Mouse (Mus musculus) embryonic facial prominence, embryonic 14.5 days (tissue): ENCODE data around the gene Dcakd. TPM values are rescaled to one million over a fixed set of nuclear protein-coding genes. Genes with fewer than 3 reads are reported as not detected.
A peak's percentile ranks its signal among the peaks of the same experiment; 100 is the strongest.

ENCODE experiments used
- ATAC-seq: fragments of 200-750 bp; cut with Nextera tagmentation; 2 replicates; pipeline ENCODE4 v1.8.0; 2017; ENCODE audit warnings: low read depth, moderate number of reproducible peaks, moderate TSS enrichment
- DNase-seq: peaks from one replicate; pipeline ENCODE4 v3.0.0-alpha.2; 2015; ENCODE audit warnings: low spot score
- H3K27ac ChIP-seq: fragments of 300-500 bp; sonication (generic); replicated peaks from 2 replicates; pipeline ENCODE4 v1.5.1; 2014; ENCODE audit warnings: low read depth, mild to moderate bottlenecking, low read length, moderate library complexity
- H3K27me3 ChIP-seq: fragments of 300-500 bp; sonication (generic); replicated peaks from 2 replicates; pipeline ENCODE4 v1.6.1; 2014; ENCODE audit warnings: low read length; ENCODE audit not compliant: control insufficient read depth, insufficient read depth
- H3K36me3 ChIP-seq: fragments of 300-500 bp; sonication (generic); 2 replicates; pipeline ENCODE4 v1.6.1; 2014; ENCODE audit warnings: low read length, mixed read lengths; ENCODE audit not compliant: control insufficient read depth, insufficient read depth
- H3K4me1 ChIP-seq: fragments of 300-500 bp; sonication (generic); 2 replicates; pipeline ENCODE4 v1.6.1; 2014; ENCODE audit warnings: antibody characterized with exemption, low read length; ENCODE audit not compliant: control insufficient read depth, insufficient read depth
- H3K4me2 ChIP-seq: fragments of 300-500 bp; sonication (generic); 2 replicates; pipeline ENCODE4 v1.6.1; 2014; ENCODE audit warnings: low read depth, mild to moderate bottlenecking, low read length, moderate library complexity, mixed read lengths
- H3K4me3 ChIP-seq: fragments of 300-500 bp; sonication (generic); 2 replicates; pipeline ENCODE4 v1.5.1; 2014; ENCODE audit warnings: low read depth, mild to moderate bottlenecking, low read length
- H3K9ac ChIP-seq: fragments of 300-500 bp; sonication (generic); 2 replicates; pipeline ENCODE4 v1.6.1; 2014; ENCODE audit warnings: low read depth, mild to moderate bottlenecking, low read length, moderate library complexity, mixed read lengths
- H3K9me3 ChIP-seq: fragments of 300-500 bp; sonication (generic); 2 replicates; pipeline ENCODE4 v1.6.1; 2016; ENCODE audit warnings: low read length; ENCODE audit not compliant: control insufficient read depth
- WGBS: fragments of 180-500 bp; shearing (Covaris S2); extraction: QIAGEN DNeasy Blood & Tissue Kit; methylation state at CpG from one replicate; pipeline ENCODE4 v1.1.7; 2014; 5-methylcytosine and 5-hydroxymethylcytosine counted together
- polyA plus RNA-seq: library from polyadenylated mRNA; unstranded; fragments of >200 nt; fragmentation: Nextera tagmentation; extraction: Ambion mirVana; gene quantifications from 2 replicates; pipeline ENCODE4 v1.2.1, GENCODE M21; 2014

Dcakd gene
- polyA plus RNA-seq, 1 experiment from 2014 or later, result 138 TPM

- H3K27me3 ChIP-seq, result no peaks in the 10 kb centered on the region
- no peaks in the 10 kb centered on the region; the same call in 1 of the 2 replicates for H3K4me1 ChIP-seq
- DNase-seq (no peak), ATAC-seq (no peak)
- H3K27ac ChIP-seq, result no peak overlapping the region
- H3K4me3 ChIP-seq, result no peak overlapping the region
- no peaks in the 10 kb centered on the region for H3K9me3 ChIP-seq
- no peak overlapping the region for H3K9ac ChIP-seq
- H3K36me3 ChIP-seq, result peaks cover 15% of the 10 kb centered on the region; the same call in 1 of the 2 replicates
- H3K4me2 ChIP-seq, result no peak overlapping the region
- 71% methylated on average over 6 of the region's 6 CpGs for WGBS
Observed at GRCm38 (mm10) chr11:103007001-103007340, 21.2 kb downstream of the Dcakd start.

GRCm38 (mm10) chr11:103006286-103007000 is 21.7 kb downstream of the Dcakd start:
- ATAC-seq, result no peak
- 89% methylated on average over 7 of the region's 7 CpGs for WGBS
- Histone ChIP-seq H3K9me3 (no peaks in the 10 kb centered on the region), H3K4me3 (no peak overlapping the region), H3K9ac (no peak overlapping the region), H3K36me3 (peaks cover 15% of the 10 kb centered on the region; the same call in 1 of the 2 replicates), H3K4me1 (no peaks in the 10 kb centered on the region; the same call in 1 of the 2 replicates), H3K27ac (no peak overlapping the region), H3K4me2 (no peak overlapping the region), H3K27me3 (no peaks in the 10 kb centered on the region)
- DNase-seq, result no peak

- DNase-seq (no peak), ATAC-seq (no peak)
- Histone ChIP-seq H3K36me3 (peaks cover 15% of the 10 kb centered on the region; the same call in 1 of the 2 replicates), H3K9me3 (no peaks in the 10 kb centered on the region), H3K4me1 (no peaks in the 10 kb centered on the region; the same call in 1 of the 2 replicates), H3K4me3 (no peak overlapping the region), H3K4me2 (no peak overlapping the region), H3K9ac (no peak overlapping the region), H3K27ac (no peak overlapping the region), H3K27me3 (no peaks in the 10 kb centered on the region)
- WGBS, result 82% methylated on average over 11 of the region's 11 CpGs
Observed at GRCm38 (mm10) chr11:103005254-103005981, 22.7 kb downstream of the Dcakd start.

GRCm38 (mm10) chr11:103004852-103005251 is 23.3 kb downstream of the Dcakd start:
- DNase-seq (no peak), ATAC-seq (no peak)
- no peak overlapping the region for H3K9ac ChIP-seq
- no peak overlapping the region for H3K4me2 ChIP-seq
- H3K36me3 ChIP-seq, result peaks cover 18% of the 10 kb centered on the region
- H3K27me3 ChIP-seq, result no peaks in the 10 kb centered on the region
- H3K27ac ChIP-seq, result no peak overlapping the region
- no peak overlapping the region for H3K4me3 ChIP-seq
- 89% methylated on average over 1 of the region's 1 CpGs for WGBS
- H3K4me1 ChIP-seq, result no peaks in the 10 kb centered on the region; the same call in 1 of the 2 replicates
- no peaks in the 10 kb centered on the region for H3K9me3 ChIP-seq

- ATAC-seq (peak; percentile 91), DNase-seq (peak; percentile 95)
- Histone ChIP-seq H3K4me1 (no peaks in the 10 kb centered on the region; the same call in 1 of the 2 replicates), H3K27me3 (no peaks in the 10 kb centered on the region), H3K27ac (peak overlapping the region; percentile 57), H3K9ac (no peak overlapping the region), H3K4me2 (no peak overlapping the region), H3K9me3 (no peaks in the 10 kb centered on the region), H3K36me3 (peaks cover 31% of the 10 kb centered on the region), H3K4me3 (no peak overlapping the region)
- WGBS, result 31% methylated on average over 5 of the region's 5 CpGs
Observed at GRCm38 (mm10) chr11:103003210-103003609, 24.9 kb downstream of the Dcakd start.

GRCm38 (mm10) chr11:103001063-103001462 is 27.1 kb downstream of the Dcakd start:
- DNase-seq (no peak), ATAC-seq (no peak)
- Histone ChIP-seq H3K9me3 (no peaks in the 10 kb centered on the region), H3K36me3 (peaks cover 41% of the 10 kb centered on the region), H3K27me3 (no peaks in the 10 kb centered on the region), H3K4me2 (no peak overlapping the region), H3K27ac (no peak overlapping the region), H3K9ac (no peak overlapping the region), H3K4me1 (no peaks in the 10 kb centered on the region; the same call in 1 of the 2 replicates), H3K4me3 (no peak overlapping the region)
- WGBS, result 69% methylated on average over 5 of the region's 5 CpGs

GRCm38 (mm10) chr11:103000111-103000510 is 28.0 kb downstream of the Dcakd start:
- WGBS, result 88% methylated on average over 16 of the region's 16 CpGs
- Histone ChIP-seq H3K36me3 (peaks cover 50% of the 10 kb centered on the region), H3K4me3 (no peak overlapping the region), H3K27ac (no peak overlapping the region), H3K4me2 (no peak overlapping the region), H3K27me3 (no peaks in the 10 kb centered on the region), H3K4me1 (no peaks in the 10 kb centered on the region), H3K9me3 (no peaks in the 10 kb centered on the region), H3K9ac (no peak overlapping the region)
- no peak for DNase-seq
- no peak for ATAC-seq

- no peak for ATAC-seq
Observed at GRCm38 (mm10) chr11:102999317-102999970, 28.7 kb downstream of the Dcakd start.

More at GRCm38 (mm10) chr11:102999317-102999970, 28.7 kb downstream of the Dcakd start:
- WGBS, result 82% methylated on average over 14 of the region's 14 CpGs
- Histone ChIP-seq H3K9me3 (no peaks in the 10 kb centered on the region), H3K36me3 (peaks cover 57% of the 10 kb centered on the region), H3K27me3 (no peaks in the 10 kb centered on the region), H3K9ac (no peak overlapping the region), H3K4me1 (no peaks in the 10 kb centered on the region), H3K27ac (0 out of 2 replicates have a peak overlapping the region, but pooled peaks have one; percentile 8), H3K4me3 (no peak overlapping the region), H3K4me2 (no peak overlapping the region)
- no peak for DNase-seq
